Mouse (Mus musculus): ENCODE results near the gene Fam50b. TPM values are rescaled to one million over a fixed set of nuclear protein-coding genes. Genes with fewer than 3 reads are reported as not detected.

Fam50b gene
- total RNA-seq (2015) (not detected in 2 replicates), total RNA-seq (2017) (not detected in 2 replicates)

GRCm38 (mm10) chr13:34734686-34735085 is at the start of gene Fam50b:
Gene Fam50b (plus strand): TSS chr13:34734850.
- ATAC-seq (replicated peaks; ENCODE audit: poor library complexity): no peak

- ATAC-seq (replicated peaks; ENCODE audit: poor library complexity): no peak
Measured at GRCm38 (mm10) chr13:34685008-34685765, 49.5 kb upstream of the Fam50b start.

GRCm38 (mm10) chr13:34691049-34691448 is 43.6 kb upstream of the Fam50b start:
- ATAC-seq (replicated peaks; ENCODE audit: poor library complexity): peak; percentile 95

GRCm38 (mm10) chr13:34693111-34693510 is 41.5 kb upstream of the Fam50b start:
- no peak for ATAC-seq (replicated peaks; ENCODE audit: poor library complexity)

- ATAC-seq (replicated peaks; ENCODE audit: poor library complexity): no peak
Measured at GRCm38 (mm10) chr13:34696734-34697332, 37.8 kb upstream of the Fam50b start.

- ATAC-seq (replicated peaks; ENCODE audit: poor library complexity): no peak
Measured at GRCm38 (mm10) chr13:34700091-34700490, 34.6 kb upstream of the Fam50b start.

- ATAC-seq (replicated peaks; ENCODE audit: poor library complexity): 0 out of 2 replicates have a peak, but pooled peaks have one; percentile 23
Measured at GRCm38 (mm10) chr13:34700630-34701029, 34.0 kb upstream of the Fam50b start.

GRCm38 (mm10) chr13:34703301-34703700 is 31.3 kb upstream of the Fam50b start:
- no peak for ATAC-seq (replicated peaks; ENCODE audit: poor library complexity)

- ATAC-seq (replicated peaks; ENCODE audit: poor library complexity): no peak
Measured at GRCm38 (mm10) chr13:34703795-34704194, 30.9 kb upstream of the Fam50b start.

GRCm38 (mm10) chr13:34704835-34705234 is 29.8 kb upstream of the Fam50b start:
- no peak for ATAC-seq (replicated peaks; ENCODE audit: poor library complexity)

GRCm38 (mm10) chr13:34708955-34709354 is 25.7 kb upstream of the Fam50b start:
- ATAC-seq (replicated peaks; ENCODE audit: poor library complexity): no peak

GRCm38 (mm10) chr13:34709566-34709965 is 25.1 kb upstream of the Fam50b start:
- no peak for ATAC-seq (replicated peaks; ENCODE audit: poor library complexity)

- ATAC-seq (replicated peaks; ENCODE audit: poor library complexity): peak; percentile 32
Measured at GRCm38 (mm10) chr13:34711410-34711809, 23.2 kb upstream of the Fam50b start.

GRCm38 (mm10) chr13:34712881-34713280 is 21.8 kb upstream of the Fam50b start:
- no peak for ATAC-seq (replicated peaks; ENCODE audit: poor library complexity)

- ATAC-seq (replicated peaks; ENCODE audit: poor library complexity): peak; percentile 90
Measured at GRCm38 (mm10) chr13:34715437-34715838, 19.2 kb upstream of the Fam50b start.

GRCm38 (mm10) chr13:34724831-34725592 is 9.6 kb upstream of the Fam50b start:
- ATAC-seq (replicated peaks; ENCODE audit: poor library complexity): no peak

GRCm38 (mm10) chr13:34725800-34726476 is 8.7 kb upstream of the Fam50b start:
- no peak for ATAC-seq (replicated peaks; ENCODE audit: poor library complexity)

- ATAC-seq (replicated peaks; ENCODE audit: poor library complexity): no peak
Measured at GRCm38 (mm10) chr13:34726477-34726805, 8.2 kb upstream of the Fam50b start.

GRCm38 (mm10) chr13:34727060-34727459 is 7.6 kb upstream of the Fam50b start:
- no peak for ATAC-seq (replicated peaks; ENCODE audit: poor library complexity)

- no peak for ATAC-seq (replicated peaks; ENCODE audit: poor library complexity)
Measured at GRCm38 (mm10) chr13:34731551-34731950, 3.1 kb upstream of the Fam50b start.

- peak; percentile 34; the same call in 1 of the 2 replicates for ATAC-seq (replicated peaks; ENCODE audit: poor library complexity)
Measured at GRCm38 (mm10) chr13:34733780-34734179, 870 bp upstream of the Fam50b start.

Measured in megakaryocyte progenitor cell, adult 5-6 weeks (primary cell).